Mouse (Mus musculus) stomach, postnatal 0 days (tissue): Measurements from ENCODE around the gene Ssbp2.

Source experiments
- CTCF ChIP-seq: IDR thresholded peaks from 2 replicates; pipeline ENCODE4 v1.5.1; 2016; ENCODE audit warnings: antibody characterized with exemption, low read depth, mild to moderate bottlenecking, moderate library complexity
- EP300 ChIP-seq: optimal IDR thresholded peaks from 2 replicates; pipeline ENCODE3; 2016; ENCODE audit warnings: antibody characterized with exemption

GRCm38 (mm10) chr13:91508991-91509390 is 48.9 kb downstream of the Ssbp2 start:
- TF ChIP-seq CTCF (no peak), EP300 (no peak)
